Mouse (Mus musculus) C3H10T1/2 (cell line): Measurements from ENCODE around the gene Lect2. TPM values are rescaled to one million over a fixed set of nuclear protein-coding genes. Genes with fewer than 3 reads are reported as not detected.

ENCODE experiments used
- polyA plus RNA-seq, 2 experiments: library from polyadenylated mRNA; unstranded; fragments of >200 nt; fragmentation: generic; extraction: Trizol; gene quantifications; one replicate each; pipeline ENCODE4 v1.2.1; 2012; ENCODE audit warnings: missing spikeins in 2 of 2

Lect2 gene
- polyA plus RNA-seq: not detected

GRCm38 (mm10) chr13:56548401-56548800 lies at the start of gene Lect2:
TSS of gene Lect2 (minus strand) at chr13:56548502.

GRCm38 (mm10) chr13:56522081-56522820 lies 26.1 kb downstream of the Lect2 start, which contains the start of gene Fbxl21:
TSS of gene Fbxl21 (plus strand) at chr13:56522472.

Other genes starting within 250 kb of the Lect2 start
- not detected for gene Gm3045, start 121.9 kb downstream of the Lect2 start, polyA plus RNA-seq
- gene Slc25a48, start 110.1 kb downstream of the Lect2 start, polyA plus RNA-seq: not detected
- gene Il9, start 66.3 kb downstream of the Lect2 start, polyA plus RNA-seq: not detected
- gene Fbxl21, start 26.0 kb downstream of the Lect2 start, polyA plus RNA-seq: under 1 TPM; 0.06 to 0.48 TPM
- 10 to 100 TPM; 19.2 to 77.4 TPM for gene Tgfbi, start 61.0 kb upstream of the Lect2 start, polyA plus RNA-seq
- gene Smad5, start 154.5 kb upstream of the Lect2 start, polyA plus RNA-seq: 10 to 100 TPM in 1 of 2 experiments, 1 to 10 TPM in 1; 1.6 to 13.9 TPM
- under 1 TPM in 1 of 2 experiments, not detected in 1; 0.06 TPM for gene Gm45623, start 205.3 kb upstream of the Lect2 start, polyA plus RNA-seq